Mouse (Mus musculus): Measurements from ENCODE around the gene Olfr1131.
"Not testable (repeated sequence)": the region's sequence is repeated elsewhere in the genome, so short reads cannot be mapped to it uniquely, and the experiment has no call there.

The Olfr1131 gene

GRCm38 (mm10) chr2:87626804-87627203 is at the start of gene Olfr1131:
Gene Olfr1131, plus strand, starts transcription at chr2:87627104.
- no peak for DNase-seq (ENCODE audit: low spot score in 2 of 2)

GRCm38 (mm10) chr2:87605912-87606311 is 21.0 kb upstream of the Olfr1131 start, which contains the start of gene Olfr1130:
Gene Olfr1130, plus strand, starts transcription at chr2:87606212.
- not testable (repeated sequence) for DNase-seq (ENCODE audit: low spot score in 2 of 2)

GRCm38 (mm10) chr2:87637435-87637834 is 10.5 kb downstream of the Olfr1131 start, which contains the start of gene Olfr1132:
Gene Olfr1132, minus strand, starts transcription at chr2:87637535.
- DNase-seq (ENCODE audit: low spot score in 2 of 2) = no peak

- no peak for DNase-seq (ENCODE audit: low spot score in 2 of 2)
Measured at GRCm38 (mm10) chr2:87642441-87642840, 15.5 kb downstream of the Olfr1131 start.

DNA sequence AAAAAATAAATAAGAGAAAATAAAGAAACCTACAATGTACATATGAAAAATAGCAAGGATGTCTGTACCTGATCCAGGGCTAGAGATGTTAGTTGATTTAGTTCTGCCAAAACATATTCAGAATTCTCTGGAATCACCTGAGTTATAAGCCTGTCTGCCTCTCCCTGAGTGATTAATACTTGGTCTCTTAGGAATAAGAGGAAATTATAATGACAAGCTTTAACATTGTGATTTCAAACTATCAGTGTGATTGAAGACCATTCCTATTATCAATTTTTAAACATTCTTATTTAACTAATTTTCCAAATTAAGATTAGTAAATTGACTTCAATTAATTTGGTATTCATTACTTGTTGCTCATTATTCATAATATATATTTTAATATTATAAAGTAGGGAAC is 20.4 kb downstream of the Olfr1131 start, which contains the start of gene Olfr1133:
Gene Olfr1133, minus strand, starts transcription at position 101 of the 400 bp plus-strand sequence.
- DNase-seq (ENCODE audit: low spot score in 2 of 2) = no peak

DNA sequence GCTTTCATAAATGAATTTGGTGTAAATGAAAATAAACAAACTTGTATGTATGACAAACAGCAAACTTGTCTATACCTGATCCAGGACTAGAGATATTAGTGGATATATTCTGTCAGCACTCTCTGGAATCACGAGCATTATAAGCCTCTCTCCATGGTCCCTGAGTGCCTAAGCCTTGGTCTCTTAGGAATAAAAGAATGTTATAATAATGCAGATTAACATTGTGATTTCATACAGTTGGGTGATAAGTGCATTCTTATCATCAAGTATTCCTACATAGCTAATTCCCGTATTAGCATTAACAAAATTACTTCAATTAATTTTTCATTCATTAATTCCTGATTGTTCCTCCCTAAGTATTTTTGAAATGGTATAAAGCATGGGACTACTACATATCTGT is 31.5 kb downstream of the Olfr1131 start, which contains the start of gene Olfr1134:
Gene Olfr1134, minus strand, starts transcription at position 101 of the 400 bp plus-strand sequence.
- no peak for DNase-seq (ENCODE audit: low spot score in 2 of 2)

DNA sequence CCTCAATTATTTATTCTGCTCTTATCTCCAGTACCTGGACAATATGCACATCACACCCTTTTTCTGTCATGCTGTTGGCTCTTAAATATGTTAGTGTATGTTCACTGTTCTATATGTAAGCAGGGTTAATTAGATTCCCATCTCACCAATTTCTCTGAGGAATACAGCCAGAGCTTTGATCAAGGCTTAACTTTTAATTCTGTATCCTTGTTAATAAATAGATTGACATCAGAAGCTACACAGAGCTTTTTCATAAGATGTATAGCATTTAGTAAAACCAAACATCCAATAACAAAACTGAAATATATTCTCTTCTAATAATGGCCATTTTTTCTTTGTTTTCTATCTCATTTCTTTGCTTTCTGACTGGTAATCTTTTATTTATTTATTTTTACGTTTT is 46.7 kb downstream of the Olfr1131 start, which contains the start of gene Olfr1135:
Gene Olfr1135, minus strand, starts transcription at position 101 of the 400 bp plus-strand sequence.
- DNase-seq (ENCODE audit: low spot score in 2 of 2) = no peak
